Mouse (Mus musculus): ENCODE results near the gene Ttc28.

The Ttc28 gene

DNA sequence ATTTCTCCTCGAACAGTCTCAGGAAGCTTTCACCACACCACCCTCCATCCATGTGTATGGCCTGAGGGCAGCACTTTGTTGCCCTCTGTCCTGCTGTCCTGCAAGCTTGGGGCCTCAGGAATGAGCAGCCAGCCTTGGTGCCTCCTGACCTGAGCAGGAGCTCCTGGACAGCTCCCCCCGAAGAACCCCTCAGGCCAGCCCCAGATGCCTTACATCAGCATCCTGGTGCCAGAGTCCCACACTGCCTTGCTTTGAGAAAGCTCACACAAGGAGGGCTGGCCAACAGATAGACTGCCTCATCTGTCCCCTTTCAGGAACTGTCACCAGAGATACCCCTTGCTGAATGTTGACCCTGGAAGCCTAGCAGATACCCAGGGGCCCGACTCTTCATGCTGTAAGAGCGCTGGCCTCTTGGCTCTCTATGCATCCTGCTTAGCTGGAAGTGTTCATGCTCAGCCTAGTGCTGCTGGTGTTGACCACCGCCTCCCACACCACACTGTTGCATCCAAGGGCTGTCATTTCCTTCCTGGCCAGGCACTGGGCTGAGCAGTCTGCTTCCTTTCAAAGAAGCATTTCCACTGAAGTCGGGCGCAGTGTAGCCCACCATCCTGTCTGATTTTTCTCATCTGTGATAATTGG lies 259.4 kb downstream of the Ttc28 start:
- no peak for DNase-seq

- DNase-seq: no peak
Measured at GRCm38 (mm10) chr5:111139622-111140021, 260.0 kb downstream of the Ttc28 start.

DNA sequence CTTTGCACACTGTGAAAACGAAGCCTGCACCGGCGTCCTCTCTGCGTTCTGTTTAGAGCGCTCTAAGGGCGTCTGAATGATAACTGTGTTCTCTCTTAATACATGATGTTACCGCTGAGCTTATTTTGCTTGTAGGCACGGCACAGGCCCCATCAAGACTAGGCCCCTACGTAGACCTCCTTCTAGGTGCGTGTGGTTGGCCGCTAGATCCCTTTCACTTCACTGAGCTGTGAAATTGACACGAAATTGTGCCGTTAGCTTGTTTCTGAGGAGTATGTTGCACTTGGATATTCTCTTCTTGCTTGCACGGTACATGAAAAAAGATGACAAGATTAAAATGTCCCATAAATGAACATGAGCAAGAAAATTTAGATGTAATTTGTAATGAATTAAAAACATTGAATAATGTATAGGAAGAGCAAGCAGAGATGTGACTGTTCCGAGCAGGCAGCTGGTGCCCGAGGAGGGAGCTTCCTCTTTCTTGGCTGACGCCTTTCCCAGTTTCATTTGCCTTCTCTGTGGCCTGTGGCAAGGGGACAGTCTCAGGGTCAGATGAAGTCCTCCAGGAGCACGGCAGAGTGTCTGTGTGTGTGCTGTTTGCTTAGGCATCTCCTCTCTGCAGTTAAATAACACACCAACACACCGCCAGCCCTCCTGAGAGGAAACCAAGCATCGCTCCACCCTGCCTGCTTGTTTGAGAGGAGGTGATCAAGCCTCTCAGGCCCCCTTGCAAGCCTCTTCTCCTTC lies 261.7 kb downstream of the Ttc28 start:
- peak; percentile 28 for DNase-seq

GRCm38 (mm10) chr5:111142837-111143236 lies 263.2 kb downstream of the Ttc28 start:
- no peak for DNase-seq

DNA sequence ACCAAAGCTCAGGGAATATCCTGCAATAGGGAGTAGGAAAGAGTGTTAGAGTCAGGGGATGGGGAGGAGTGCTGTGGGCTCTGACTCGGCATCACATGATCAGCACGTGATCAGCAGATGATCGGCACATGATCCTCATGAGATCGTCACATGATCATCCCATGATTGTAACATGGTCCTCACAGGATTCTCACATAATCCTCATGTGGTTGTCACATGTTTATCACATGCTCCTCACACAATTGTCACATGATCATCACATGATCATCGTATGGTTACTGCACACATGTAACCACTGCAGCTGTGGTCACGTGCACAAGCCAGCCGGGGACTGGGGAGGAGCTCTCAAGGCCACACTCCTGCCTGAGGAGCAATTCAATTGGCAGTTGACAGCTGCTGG lies 264.8 kb downstream of the Ttc28 start:
- DNase-seq: no peak

DNA sequence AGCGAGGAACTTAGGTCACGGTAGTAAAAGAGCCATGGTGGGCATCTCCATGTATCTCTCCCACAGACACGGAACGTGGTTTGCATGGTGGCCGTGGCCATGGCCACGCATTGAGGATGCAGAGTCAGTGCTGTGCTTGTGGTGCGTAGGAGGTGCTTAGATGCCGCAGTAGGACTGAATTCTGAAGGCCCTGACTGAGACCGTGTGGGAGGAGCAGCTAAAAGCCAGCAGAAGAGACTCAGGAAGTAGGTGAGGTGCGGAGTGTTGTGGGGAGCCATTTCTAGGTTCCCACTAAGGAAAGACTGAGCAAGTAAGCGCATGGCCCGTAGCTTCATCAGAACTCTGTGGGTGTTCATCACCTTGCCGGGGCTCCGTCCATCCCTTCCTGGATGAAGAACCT lies 271.0 kb downstream of the Ttc28 start:
- DNase-seq: no peak

GRCm38 (mm10) chr5:111151882-111152759 lies 272.5 kb downstream of the Ttc28 start:
- no peak for DNase-seq

DNA sequence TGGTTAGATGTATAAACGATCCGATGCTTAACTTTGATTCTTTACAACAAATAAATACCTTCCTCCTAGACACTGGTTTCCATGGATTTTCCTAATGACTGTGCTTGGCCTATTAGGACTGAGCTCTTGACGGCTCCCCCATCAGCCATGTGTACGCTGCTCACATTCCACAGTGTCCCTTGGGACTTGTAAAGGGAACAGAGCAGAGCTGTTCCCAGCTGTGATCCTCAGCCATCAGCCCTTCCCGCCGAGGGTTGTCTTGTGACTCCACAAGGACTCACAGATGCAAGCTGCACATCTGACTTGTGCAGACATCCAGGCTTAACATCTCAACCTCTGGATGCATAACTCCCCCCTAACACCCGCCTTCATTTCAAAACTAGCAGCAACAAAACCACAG lies 275.0 kb downstream of the Ttc28 start:
- DNase-seq: no peak

- DNase-seq: no peak
Measured at GRCm38 (mm10) chr5:111155271-111155670, 275.7 kb downstream of the Ttc28 start.

DNA sequence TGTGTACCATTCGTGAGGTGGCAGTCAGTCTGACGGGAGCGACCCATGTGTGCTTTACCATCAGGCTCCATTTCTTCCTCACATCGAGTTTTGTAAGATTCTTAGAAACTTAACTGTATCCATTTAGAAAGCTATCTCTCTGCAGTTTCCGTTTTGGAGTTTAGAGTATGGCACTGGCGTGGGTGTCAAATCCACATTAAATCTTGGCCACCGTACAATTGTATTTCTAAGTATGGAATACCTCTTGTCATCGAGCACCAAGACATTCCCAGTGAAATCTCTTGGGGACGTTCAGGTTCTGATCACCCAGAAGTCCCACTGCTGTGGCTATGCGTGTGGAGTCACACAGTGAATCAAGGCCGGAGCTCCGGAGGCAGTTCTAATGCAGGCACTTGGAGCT lies 276.3 kb downstream of the Ttc28 start:
- no peak for DNase-seq

DNA sequence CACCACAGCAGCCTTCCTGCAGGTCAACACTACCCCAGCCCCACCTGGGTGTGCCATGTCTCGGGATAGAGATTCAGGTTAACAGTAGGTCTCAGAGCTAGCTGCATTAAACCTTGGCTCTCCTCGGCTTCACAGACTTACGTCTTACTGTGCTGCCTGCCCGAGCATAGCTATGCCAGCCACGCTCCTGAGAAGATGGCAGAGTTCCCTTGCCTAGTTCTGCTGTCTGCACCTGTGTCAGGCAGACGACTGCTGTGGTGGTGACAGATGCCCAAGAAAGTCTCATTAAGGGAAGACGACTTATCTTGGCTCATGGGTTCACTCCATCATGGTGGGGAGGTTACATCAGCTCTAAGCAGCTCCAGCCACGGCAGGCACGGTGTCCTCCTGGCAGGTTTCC lies 278.7 kb downstream of the Ttc28 start:
- no peak for DNase-seq

GRCm38 (mm10) chr5:111159628-111160321 lies 280.2 kb downstream of the Ttc28 start:
- DNase-seq: peak; percentile 45

GRCm38 (mm10) chr5:111161146-111161930 lies 281.7 kb downstream of the Ttc28 start:
- no peak for DNase-seq

- no peak for DNase-seq
Measured at GRCm38 (mm10) chr5:111162857-111163256, 283.3 kb downstream of the Ttc28 start.

DNA sequence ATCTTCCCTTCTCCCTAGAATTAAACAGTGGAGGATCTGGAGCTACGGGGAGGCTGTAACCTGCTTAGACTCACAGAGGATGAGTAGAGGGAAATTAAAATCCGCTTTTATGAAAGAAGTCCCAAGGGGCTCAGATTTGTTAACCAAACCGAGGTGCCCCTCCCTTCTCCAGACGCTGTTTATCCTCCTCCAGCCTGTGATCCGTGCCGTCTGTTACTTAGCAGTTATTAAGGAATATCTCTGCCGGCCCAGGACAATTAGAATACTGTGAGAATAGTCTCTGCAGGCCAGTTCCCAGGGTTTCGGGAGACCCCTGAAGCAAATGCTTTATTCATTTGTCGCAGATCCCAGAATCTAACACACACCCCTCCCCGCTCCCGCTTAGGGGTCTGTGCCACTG lies 283.8 kb downstream of the Ttc28 start:
- DNase-seq: no peak

DNA sequence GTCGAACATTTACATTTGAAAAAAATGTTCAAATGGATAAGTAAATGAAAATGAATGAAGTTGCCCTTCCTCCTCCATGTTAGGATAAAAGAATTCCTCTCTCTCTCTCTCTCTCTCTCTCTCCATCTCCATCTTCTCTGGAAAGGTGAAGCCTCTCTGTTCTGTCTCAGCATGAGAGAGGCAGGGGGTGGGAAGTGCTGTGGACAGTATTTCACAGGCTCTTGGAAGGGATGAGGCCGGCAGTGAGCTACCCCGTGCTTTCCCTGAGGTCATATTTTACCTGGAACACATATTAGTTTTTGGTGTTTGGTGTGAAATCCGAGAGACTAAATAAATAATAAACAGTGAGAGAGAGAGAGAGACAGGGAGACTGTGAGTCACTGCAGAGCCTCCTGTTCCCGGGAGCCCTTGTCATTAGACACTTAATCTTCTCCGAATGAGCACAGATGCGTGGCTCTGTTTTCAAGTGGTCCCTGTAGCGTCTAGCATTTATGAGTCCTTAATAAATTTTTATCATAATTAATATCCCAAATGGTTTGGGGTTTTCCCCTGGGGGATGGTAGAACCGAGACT lies 284.8 kb downstream of the Ttc28 start:
- no peak for DNase-seq

GRCm38 (mm10) chr5:111170383-111170782 lies 290.8 kb downstream of the Ttc28 start:
- DNase-seq: no peak

GRCm38 (mm10) chr5:111175410-111175809 lies 295.8 kb downstream of the Ttc28 start:
- no peak for DNase-seq

DNA sequence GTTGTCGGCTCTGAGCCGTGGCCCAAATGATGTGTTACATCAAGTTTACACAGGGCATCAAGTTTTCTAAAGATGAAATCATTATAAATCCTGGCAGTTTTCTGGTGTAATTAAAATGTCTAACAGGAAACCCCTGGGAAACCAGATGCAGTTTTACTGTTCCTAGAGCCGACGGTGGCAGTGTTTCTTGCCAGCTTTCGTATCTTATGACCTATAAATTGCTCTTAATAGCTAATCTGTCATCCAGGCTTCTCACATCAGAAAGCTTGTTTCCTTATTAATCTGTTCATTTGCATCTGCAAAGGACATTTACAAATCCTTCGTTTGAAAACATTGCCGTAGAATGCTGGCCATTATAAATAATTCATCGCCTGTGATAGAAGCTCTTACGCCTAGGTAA lies 296.2 kb downstream of the Ttc28 start:
- DNase-seq: no peak

DNA sequence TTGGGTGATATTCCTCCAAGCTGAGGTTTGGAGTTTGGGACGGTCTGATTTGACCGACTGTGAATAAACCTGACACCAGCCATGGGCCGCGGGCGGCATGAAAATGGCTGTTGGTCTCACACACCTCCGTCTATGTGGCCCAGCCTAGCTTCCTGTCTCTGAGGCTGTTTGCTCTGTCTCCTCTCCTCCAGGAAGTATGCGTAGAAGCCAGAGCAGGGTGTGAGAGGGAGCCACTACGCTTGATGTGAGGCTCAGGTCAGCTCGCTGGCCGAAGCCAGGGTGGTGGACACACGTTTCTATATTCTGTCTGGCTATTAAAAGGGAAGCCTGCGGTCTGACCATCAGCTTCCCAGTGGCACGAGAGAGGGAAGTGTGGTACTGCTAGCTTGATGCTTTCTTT lies 296.8 kb downstream of the Ttc28 start:
- peak; percentile 54 for DNase-seq

DNA sequence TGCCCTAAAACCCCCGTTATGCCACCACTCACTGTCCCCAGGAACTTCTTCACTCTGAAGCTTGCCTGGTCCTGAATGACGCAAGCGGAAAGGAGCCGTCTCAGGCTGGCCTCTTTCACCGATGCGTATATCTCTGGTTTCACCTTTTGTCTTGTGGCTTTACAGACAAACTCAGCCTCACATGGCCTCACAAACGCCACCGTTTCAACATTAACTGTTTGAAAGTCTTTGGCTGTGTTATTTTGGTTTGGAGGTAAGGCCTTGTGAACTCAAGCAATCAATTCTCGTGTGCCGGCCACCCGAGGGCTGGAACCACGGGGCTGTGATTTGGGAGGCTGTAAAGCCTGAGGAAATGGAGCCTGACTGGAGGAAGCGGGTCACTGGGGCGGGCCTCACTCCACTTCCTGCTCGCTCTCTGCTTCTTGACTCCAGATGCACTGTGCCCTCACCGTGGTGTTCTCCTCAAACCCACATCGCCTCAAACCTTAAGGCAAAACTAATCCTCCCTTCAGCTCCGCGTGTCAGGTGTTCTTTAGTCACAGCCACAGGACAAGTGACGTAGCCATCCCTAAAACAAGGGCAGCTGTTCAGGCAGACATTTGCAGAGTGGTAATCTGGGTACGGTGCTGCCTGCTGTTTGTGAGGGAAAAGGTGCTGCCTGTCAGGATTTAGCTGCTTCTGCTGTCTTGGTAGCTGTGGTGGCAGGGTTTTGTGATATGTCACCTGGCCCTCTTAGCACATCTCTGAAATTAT lies 298.9 kb downstream of the Ttc28 start:
- peak; percentile 81 for DNase-seq
